Mouse (Mus musculus) stomach, embryonic 15.5 days (tissue): ENCODE results near the gene Rnf43. TPM values are rescaled to one million over a fixed set of nuclear protein-coding genes. Genes with fewer than 3 reads are reported as not detected.

ENCODE experiments used
- ATAC-seq: fragments of 200-750 bp; cut with Nextera tagmentation; 2 replicates; pipeline ENCODE4 v1.8.0; 2017; ENCODE audit warnings: low read depth, moderate number of reproducible peaks, moderate TSS enrichment; ENCODE audit not compliant: insufficient read depth, low FRiP score
- H3K27ac ChIP-seq: fragments of 300-500 bp; sonication (generic); 2 replicates; pipeline ENCODE4 v1.5.1; 2015; ENCODE audit warnings: mild to moderate bottlenecking, inconsistent platforms
- H3K27me3 ChIP-seq: fragments of 300-500 bp; sonication (generic); replicated peaks from 2 replicates; pipeline ENCODE4 v1.6.1; 2015; ENCODE audit warnings: inconsistent platforms
- H3K36me3 ChIP-seq: fragments of 300-500 bp; sonication (generic); 2 replicates; pipeline ENCODE4 v1.6.1; 2015; ENCODE audit warnings: inconsistent platforms
- H3K4me1 ChIP-seq: fragments of 300-500 bp; sonication (generic); 2 replicates; pipeline ENCODE4 v1.6.1; 2015; ENCODE audit warnings: inconsistent platforms
- H3K4me2 ChIP-seq: fragments of 300-500 bp; sonication (generic); 2 replicates; pipeline ENCODE4 v1.6.1; 2015; ENCODE audit warnings: mild to moderate bottlenecking, inconsistent platforms
- H3K4me3 ChIP-seq: fragments of 300-500 bp; sonication (generic); replicated peaks from 2 replicates; pipeline ENCODE4 v1.5.1; 2015; ENCODE audit warnings: inconsistent platforms
- H3K9ac ChIP-seq: fragments of 300-500 bp; sonication (generic); 2 replicates; pipeline ENCODE4 v1.6.1; 2015; ENCODE audit warnings: inconsistent platforms
- H3K9me3 ChIP-seq: fragments of 300-500 bp; sonication (generic); 2 replicates; pipeline ENCODE4 v1.6.1; 2016; ENCODE audit warnings: inconsistent platforms
- WGBS: fragments of 180-500 bp; shearing (Covaris S2); methylation state at CpG from one replicate; pipeline ENCODE4 v1.1.7; 2015; 5-methylcytosine and 5-hydroxymethylcytosine counted together
- polyA plus RNA-seq: library from polyadenylated mRNA; unstranded; fragments of >200 nt; fragmentation: Nextera tagmentation; extraction: Ambion mirVana; gene quantifications from 2 replicates; pipeline ENCODE4 v1.2.1, GENCODE M21; 2015

Gene Rnf43
- polyA plus RNA-seq, 1 experiment from 2014 or later = 14.0 TPM

DNA sequence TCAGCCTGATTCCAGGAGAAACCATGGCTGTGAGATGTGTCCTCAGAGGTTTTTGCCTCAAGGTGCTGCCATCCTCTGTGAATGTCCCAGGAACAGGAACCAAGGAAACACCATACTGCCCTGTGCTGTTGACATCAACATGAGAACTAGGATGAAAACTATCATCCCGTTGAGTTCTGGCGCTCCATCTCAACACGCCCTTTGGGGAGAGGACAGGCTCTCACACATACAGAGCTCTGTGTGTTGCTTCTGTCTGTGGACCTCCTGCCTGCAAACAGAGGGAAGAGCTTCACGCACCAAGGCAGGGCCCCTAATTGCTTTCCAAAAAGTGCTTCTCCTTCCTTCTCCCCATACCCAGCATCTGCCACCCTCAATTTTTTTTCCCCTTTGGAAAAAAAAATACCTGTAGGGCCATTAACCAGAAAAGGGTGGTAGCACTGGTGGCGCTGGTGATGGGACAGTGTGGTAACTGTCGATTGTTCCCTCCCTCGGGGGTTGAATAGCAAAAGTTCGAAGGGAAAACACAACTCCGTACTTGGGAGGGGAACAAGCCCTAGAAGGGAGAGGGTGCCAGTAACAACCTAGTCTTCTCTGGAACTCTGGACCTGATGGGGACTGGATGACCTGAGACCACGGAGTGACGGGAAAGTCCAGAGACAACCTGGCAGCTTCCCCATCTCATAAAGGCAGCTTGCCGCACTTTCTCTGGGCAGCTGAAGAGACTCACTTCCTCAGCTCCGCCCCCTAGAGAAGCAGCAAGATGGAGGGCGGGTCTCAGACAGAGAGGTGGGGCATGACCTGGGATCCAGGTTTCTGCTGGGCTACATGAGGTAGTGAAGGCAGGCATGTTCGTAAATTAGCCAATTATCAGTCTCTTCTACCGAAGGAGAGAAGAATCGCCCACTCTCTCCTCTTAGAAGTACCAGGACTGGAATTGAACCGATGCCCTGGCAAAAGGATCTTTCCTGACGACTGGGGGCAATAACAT, 85.9 kb downstream of the Rnf43 start:
- Histone ChIP-seq H3K27me3 (no peaks in the 10 kb centered on the region), H3K27ac (peak overlapping the region; percentile 68; the same call in 1 of the 2 replicates), H3K36me3 (peaks cover 9% of the 10 kb centered on the region), H3K9ac (no peak overlapping the region), H3K4me3 (0 out of 2 replicates have a peak overlapping the region, but pooled peaks have one; percentile 2), H3K4me1 (peaks cover 5% of the 10 kb centered on the region; the same call in 1 of the 2 replicates), H3K4me2 (peak overlapping the region; percentile 30), H3K9me3 (no peaks in the 10 kb centered on the region)
- ATAC-seq = peak; percentile 67; the same call in 1 of the 2 replicates
- WGBS = 29% methylated on average over 19 of the region's 19 CpGs

DNA sequence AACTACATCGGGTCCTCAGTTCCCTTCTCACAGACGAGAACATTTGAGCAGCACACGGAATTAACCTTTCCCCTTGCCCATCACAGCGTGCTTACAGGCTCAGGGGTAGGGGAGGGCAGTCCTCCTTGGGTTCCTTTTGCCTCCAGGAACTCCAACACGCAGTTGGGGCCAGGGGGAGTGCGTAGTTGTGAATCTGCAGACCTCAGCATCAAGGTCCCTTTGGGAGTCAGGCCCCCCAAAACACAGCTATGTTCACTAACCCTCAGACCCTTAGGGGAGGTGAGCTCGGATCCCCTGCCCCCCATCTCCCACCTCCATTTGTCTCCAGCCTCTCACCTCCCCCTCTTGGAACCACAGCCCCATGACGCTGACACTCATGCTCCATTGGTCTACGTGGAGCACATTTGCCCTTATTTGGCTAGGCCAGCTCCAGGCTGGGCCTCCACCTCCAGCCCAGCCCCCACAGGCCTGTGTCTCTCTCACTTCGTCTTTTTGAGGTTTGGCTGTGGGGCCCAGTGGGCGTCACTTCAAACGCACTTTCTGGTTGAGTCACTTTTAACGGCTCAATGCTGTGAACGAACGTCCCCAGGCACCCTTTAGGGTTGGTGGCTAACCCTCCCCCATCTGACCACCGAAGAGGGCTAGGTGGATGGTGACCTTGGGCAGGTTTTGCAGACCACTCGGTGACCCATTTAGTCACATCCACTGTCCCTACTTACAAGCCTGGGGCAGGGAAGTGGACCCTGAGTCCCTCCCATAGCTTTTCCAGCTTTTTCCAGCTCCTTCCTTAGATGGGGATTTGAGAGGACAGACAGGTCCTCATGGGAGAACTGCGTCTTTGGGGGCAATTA, 86.9 kb downstream of the Rnf43 start:
- peak; percentile 73 for ATAC-seq
- Histone ChIP-seq H3K9ac (no peak overlapping the region), H3K27ac (peak overlapping the region; percentile 68; the same call in 1 of the 2 replicates), H3K27me3 (no peaks in the 10 kb centered on the region), H3K4me1 (peaks cover 5% of the 10 kb centered on the region; the same call in 1 of the 2 replicates), H3K9me3 (no peaks in the 10 kb centered on the region), H3K4me2 (peak overlapping the region; percentile 5; the same call in 1 of the 2 replicates), H3K36me3 (peaks cover 2% of the 10 kb centered on the region; the same call in 1 of the 2 replicates), H3K4me3 (no peak overlapping the region)
- 39% methylated on average over 18 of the region's 18 CpGs for WGBS

DNA sequence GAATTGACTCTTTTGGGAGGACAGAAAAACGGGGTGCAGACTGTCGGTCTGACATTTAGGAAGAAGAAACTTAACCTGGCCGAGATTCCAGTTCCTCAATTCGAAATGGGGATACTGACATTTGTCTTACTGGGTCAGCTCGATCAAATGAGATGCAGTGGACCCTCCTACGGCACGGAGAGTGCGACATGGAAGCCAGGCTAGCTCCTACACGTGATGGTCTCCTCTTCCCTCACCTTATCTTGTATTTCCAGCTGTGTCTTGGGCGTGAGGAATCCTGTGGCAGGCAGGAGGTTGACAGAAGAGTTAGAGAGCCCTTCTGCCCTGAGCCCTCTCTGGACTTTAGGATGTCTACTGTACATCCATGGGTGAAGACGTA, 87.5 kb downstream of the Rnf43 start:
- H3K27me3 ChIP-seq = no peaks in the 10 kb centered on the region
- peak overlapping the region; percentile 55; the same call in 1 of the 2 replicates for H3K27ac ChIP-seq
- no peak overlapping the region for H3K4me2 ChIP-seq
- peaks cover 5% of the 10 kb centered on the region; the same call in 1 of the 2 replicates for H3K4me1 ChIP-seq
- no peaks in the 10 kb centered on the region for H3K36me3 ChIP-seq
- no peak overlapping the region for H3K4me3 ChIP-seq
- H3K9me3 ChIP-seq = no peaks in the 10 kb centered on the region
- WGBS = 72% methylated on average over 11 of the region's 11 CpGs
- ATAC-seq = peak; percentile 74
- H3K9ac ChIP-seq = no peak overlapping the region

- no peak overlapping the region for H3K9ac ChIP-seq
- H3K4me2 ChIP-seq = no peak overlapping the region
- WGBS = 56% methylated on average over 3 of the region's 3 CpGs
- peaks cover 5% of the 10 kb centered on the region; the same call in 1 of the 2 replicates for H3K4me1 ChIP-seq
- no peaks in the 10 kb centered on the region for H3K27me3 ChIP-seq
- H3K36me3 ChIP-seq = no peaks in the 10 kb centered on the region
- no peaks in the 10 kb centered on the region for H3K9me3 ChIP-seq
- H3K4me3 ChIP-seq = no peak overlapping the region
- H3K27ac ChIP-seq = no peak overlapping the region
- ATAC-seq = no peak
These were observed 88.0 kb downstream of the Rnf43 start for GRCm38 (mm10) chr11:87750521-87750920.

- ATAC-seq = no peak
- Histone ChIP-seq H3K4me1 (peaks cover 5% of the 10 kb centered on the region; the same call in 1 of the 2 replicates), H3K9ac (no peak overlapping the region), H3K4me2 (no peak overlapping the region), H3K4me3 (no peak overlapping the region), H3K27ac (peak overlapping the region; percentile 41), H3K9me3 (no peaks in the 10 kb centered on the region), H3K36me3 (no peaks in the 10 kb centered on the region), H3K27me3 (no peaks in the 10 kb centered on the region)
- whole genome bisulfite sequencing = 79% methylated on average over 8 of the region's 8 CpGs
These were observed 88.5 kb downstream of the Rnf43 start for GRCm38 (mm10) chr11:87751031-87751430.

- no peak for ATAC-seq
- Histone ChIP-seq H3K9ac (no peak overlapping the region), H3K27ac (peak overlapping the region; percentile 41), H3K4me1 (peaks cover 5% of the 10 kb centered on the region; the same call in 1 of the 2 replicates), H3K4me3 (no peak overlapping the region), H3K4me2 (no peak overlapping the region), H3K9me3 (no peaks in the 10 kb centered on the region), H3K27me3 (no peaks in the 10 kb centered on the region), H3K36me3 (no peaks in the 10 kb centered on the region)
- 45% methylated on average over 4 of the region's 4 CpGs for WGBS
These were observed 89.0 kb downstream of the Rnf43 start for GRCm38 (mm10) chr11:87751491-87751966.

DNA sequence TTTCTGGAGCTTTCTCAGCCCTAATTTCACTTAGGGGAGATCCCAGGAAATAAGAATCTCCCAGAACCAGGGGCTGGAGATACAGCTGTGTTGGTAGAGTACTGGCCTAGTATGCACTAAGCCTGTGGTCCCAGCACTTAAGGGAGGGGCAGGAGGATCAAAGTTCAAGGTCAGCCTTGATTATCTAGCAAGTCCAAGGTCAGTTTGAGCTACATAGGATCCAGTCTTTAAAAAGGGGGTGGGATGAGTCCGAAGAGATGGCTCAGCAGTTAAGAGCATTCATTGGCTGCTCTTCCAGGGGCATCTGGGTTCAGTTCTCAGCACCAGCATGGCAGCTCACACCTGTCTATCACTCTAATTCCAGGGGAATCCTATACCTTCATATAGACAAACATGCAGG, 89.8 kb downstream of the Rnf43 start:
- no peaks in the 10 kb centered on the region for H3K9me3 ChIP-seq
- no peak overlapping the region for H3K4me2 ChIP-seq
- no peak overlapping the region for H3K4me3 ChIP-seq
- peaks cover 5% of the 10 kb centered on the region; the same call in 1 of the 2 replicates for H3K4me1 ChIP-seq
- WGBS = 79% methylated on average over 1 of the region's 1 CpGs
- no peaks in the 10 kb centered on the region for H3K27me3 ChIP-seq
- no peak overlapping the region for H3K9ac ChIP-seq
- H3K27ac ChIP-seq = no peak overlapping the region
- ATAC-seq = no peak
- H3K36me3 ChIP-seq = no peaks in the 10 kb centered on the region

- H3K9me3 ChIP-seq = no peaks in the 10 kb centered on the region
These were observed 90.7 kb downstream of the Rnf43 start for GRCm38 (mm10) chr11:87753255-87753654.

DNA sequence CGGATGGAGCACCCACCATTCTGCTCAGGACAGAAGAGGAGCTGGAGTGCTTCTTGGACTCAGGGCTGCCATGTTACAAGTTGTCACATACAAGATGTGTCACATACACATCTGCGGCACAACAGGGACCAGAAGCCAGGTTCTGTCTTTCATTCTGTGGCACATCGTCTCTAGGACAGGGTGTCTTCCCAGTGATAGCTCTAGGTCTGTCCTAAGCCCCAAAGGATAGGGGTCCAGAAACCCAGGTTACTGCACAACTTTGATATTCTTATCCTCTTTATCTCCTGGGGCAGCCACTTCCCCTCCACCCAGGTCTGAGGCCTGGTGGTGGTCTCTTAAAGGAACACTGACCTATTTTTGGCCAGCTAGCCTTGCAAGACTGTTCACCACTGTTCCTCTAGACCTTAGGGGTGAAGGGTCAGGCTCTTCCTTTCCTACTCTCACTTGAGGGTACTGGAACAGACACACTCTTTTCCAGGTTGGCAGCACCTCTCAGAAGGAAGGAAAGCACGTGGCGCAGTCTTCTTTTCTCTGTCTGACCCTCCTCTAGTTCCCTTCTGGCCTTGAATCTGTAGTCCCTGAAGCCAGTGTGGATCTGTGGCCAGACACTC, 91.5 kb downstream of the Rnf43 start:
- WGBS = 80% methylated on average over 5 of the region's 5 CpGs
- no peak for ATAC-seq
- H3K9me3 ChIP-seq = no peaks in the 10 kb centered on the region
- H3K4me1 ChIP-seq = peaks cover 5% of the 10 kb centered on the region; the same call in 1 of the 2 replicates
- H3K4me3 ChIP-seq = no peak overlapping the region
- H3K9ac ChIP-seq = no peak overlapping the region
- peak overlapping the region; percentile 8; the same call in 1 of the 2 replicates for H3K27ac ChIP-seq
- H3K27me3 ChIP-seq = no peaks in the 10 kb centered on the region
- H3K36me3 ChIP-seq = no peaks in the 10 kb centered on the region
- H3K4me2 ChIP-seq = no peak overlapping the region

More at GRCm38 (mm10) chr11:87753255-87753654, 90.7 kb downstream of the Rnf43 start:
- Histone ChIP-seq H3K4me1 (peaks cover 5% of the 10 kb centered on the region; the same call in 1 of the 2 replicates), H3K27me3 (no peaks in the 10 kb centered on the region), H3K4me2 (no peak overlapping the region), H3K4me3 (no peak overlapping the region), H3K36me3 (no peaks in the 10 kb centered on the region), H3K27ac (no peak overlapping the region), H3K9ac (no peak overlapping the region)
- WGBS = 77% methylated on average over 8 of the region's 8 CpGs
- ATAC-seq = no peak

DNA sequence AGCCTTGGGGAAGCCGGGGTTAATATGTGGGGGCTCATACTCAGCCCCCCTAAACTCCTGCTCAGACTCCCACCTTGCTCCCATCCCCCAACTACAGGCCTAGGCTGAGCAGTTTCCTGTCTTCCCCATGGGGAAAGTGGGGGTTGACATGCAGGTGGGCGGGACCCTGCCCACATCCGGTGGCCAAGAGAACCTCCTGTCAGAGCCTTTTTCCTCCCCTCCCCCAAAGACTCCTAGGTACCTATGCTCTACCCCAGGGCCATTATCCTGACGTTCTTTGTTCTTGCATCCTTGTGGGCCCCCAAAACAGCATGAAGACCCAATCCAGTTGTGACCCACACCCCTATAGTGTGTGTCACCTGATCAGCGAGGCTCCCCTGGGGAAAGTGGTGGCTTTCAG, 92.1 kb downstream of the Rnf43 start:
- Histone ChIP-seq H3K4me2 (no peak overlapping the region), H3K4me3 (0 out of 2 replicates have a peak overlapping the region, but pooled peaks have one; percentile 6), H3K27me3 (no peaks in the 10 kb centered on the region), H3K9ac (no peak overlapping the region), H3K4me1 (no peaks in the 10 kb centered on the region), H3K9me3 (no peaks in the 10 kb centered on the region), H3K27ac (peak overlapping the region; percentile 8; the same call in 1 of the 2 replicates), H3K36me3 (no peaks in the 10 kb centered on the region)
- WGBS = 72% methylated on average over 5 of the region's 5 CpGs
- ATAC-seq = no peak
